ENCODE assay signal across 13 mouse cellular contexts in genomic region chr1:106627241-106627640, GRCm38 (mm10).
DNase-seq lines count a peak whose midpoint lies in the region; ATAC-seq and TF ChIP-seq lines count a peak whose summit lies in the region.
"Had no signal": no experiment of that assay in that cellular context is flagged by ENCODE, and none has a peak within 500 bp of the region (broad histone marks: within the 10 kb centered on the region; RNA-seq: fewer than 3 reads in every experiment).

No protein-coding gene starts in this region.

- no peak overlapping the region for H3K4me3 ChIP-seq in liver, embryonic 12.5 days
- no peak overlapping the region for H3K4me3 ChIP-seq in liver, embryonic 15.5 days (replicated peaks)
- no peak overlapping the region for H3K4me3 ChIP-seq in myocyte
- H3K4me3 ChIP-seq: forebrain, embryonic 12.5 days had no signal

- no peaks in the 10 kb centered on the region for H3K36me3 ChIP-seq in liver, embryonic 12.5 days
- H3K36me3 ChIP-seq in liver, embryonic 15.5 days (replicated peaks): no peaks in the 10 kb centered on the region
- no peaks in the 10 kb centered on the region for H3K36me3 ChIP-seq in myocyte (ENCODE audit: control insufficient read depth, insufficient read depth)
- H3K36me3 ChIP-seq: forebrain, embryonic 12.5 days had no signal

- DNase-seq in liver: peak; percentile 7
- peak; percentile 26 for DNase-seq in Muller cell, postnatal 12 days (ENCODE audit: inconsistent ontology term)
- no peak for DNase-seq in kidney, postnatal 10 days
- no peak for DNase-seq in layer of hippocampus, postnatal 36 days
- no peak for DNase-seq in ovary, postnatal 14 days (ENCODE audit: low spot score)
- DNase-seq: cerebellum, adult 11-12 months; kidney, postnatal 14 days; right cerebral cortex, postnatal 14 days had no signal

- H3K27me3 ChIP-seq in liver, embryonic 12.5 days (replicated peaks): no peaks in the 10 kb centered on the region
- no peaks in the 10 kb centered on the region for H3K27me3 ChIP-seq in liver, embryonic 15.5 days
- H3K27me3 ChIP-seq in myocyte (ENCODE audit: control insufficient read depth, insufficient read depth, insufficient read length): no peaks in the 10 kb centered on the region
- H3K27me3 ChIP-seq: forebrain, embryonic 12.5 days had no signal

- WGBS in liver, embryonic 12.5 days (ENCODE audit: insufficient replicate concordance): 18% methylated on average over 5 of the region's 5 CpGs
- 21% methylated on average over 5 of the region's 5 CpGs for WGBS in liver, embryonic 15.5 days (ENCODE audit: insufficient replicate concordance)

- no peak overlapping the region for H3K27ac ChIP-seq in liver, embryonic 12.5 days
- H3K27ac ChIP-seq in liver, embryonic 15.5 days (replicated peaks): no peak overlapping the region
- H3K27ac ChIP-seq: forebrain, embryonic 12.5 days had no signal

- H3K79me2 ChIP-seq in myocyte (ENCODE audit: control insufficient read depth, insufficient read depth): no peaks in the 10 kb centered on the region

- H3K4me1 ChIP-seq in liver, embryonic 12.5 days: peaks cover 16% of the 10 kb centered on the region
- H3K4me1 ChIP-seq in liver, embryonic 15.5 days (replicated peaks): 0 out of 2 replicates have a peak, but pooled peaks cover 4% of the 10 kb centered on the region

- no peak overlapping the region for H3ac ChIP-seq in myocyte (ENCODE audit: control insufficient read depth, insufficient read length)

- TF ChIP-seq POLR2A in myocyte (IDR thresholded peaks at IDR 0.05; ENCODE audit: insufficient read length, low read depth): no peak

- no peak for ATAC-seq in liver, embryonic 12.5 days
- 0 out of 2 replicates have a peak, but pooled peaks have one; percentile 12 for ATAC-seq in liver, embryonic 15.5 days (ENCODE audit: insufficient read depth)
- ATAC-seq: hindbrain, embryonic 16.5 days had no signal

- no peak overlapping the region for H3K4me2 ChIP-seq in liver, embryonic 12.5 days
- no peak overlapping the region for H3K4me2 ChIP-seq in liver, embryonic 15.5 days
- H3K4me2 ChIP-seq in myocyte (ENCODE audit: low read depth): peak overlapping the region; percentile 60
- H3K4me2 ChIP-seq: forebrain, embryonic 12.5 days had no signal

- H3K9ac ChIP-seq in liver, embryonic 12.5 days: no peak overlapping the region
- H3K9ac ChIP-seq in liver, embryonic 15.5 days: no peak overlapping the region
- H3K9ac ChIP-seq: forebrain, embryonic 12.5 days had no signal

- no peaks in the 10 kb centered on the region for H3K9me3 ChIP-seq in liver, embryonic 12.5 days (replicated peaks)
- H3K9me3 ChIP-seq in liver, embryonic 15.5 days (replicated peaks): no peaks in the 10 kb centered on the region
- H3K9me3 ChIP-seq: forebrain, embryonic 12.5 days had no signal

TF ChIP-seq in myocyte, 11 proteins besides CTCF, POLR2A, EP300 and RAD21:
- TF ChIP-seq E2F4 (IDR thresholded peaks at IDR 0.05; ENCODE audit: insufficient read depth): no peak
- TF ChIP-seq TCF12 (IDR thresholded peaks at IDR 0.05; ENCODE audit: insufficient read depth, poor library complexity, severe bottlenecking): peak; percentile 53
- TF ChIP-seq REST (IDR thresholded peaks at IDR 0.05; ENCODE audit: insufficient read depth, insufficient read length): no peak
- peak in 1 of 3 experiments; percentile 37 for TF ChIP-seq MYOG (IDR thresholded peaks at IDR 0.05; ENCODE audit: control insufficient read depth in 1 of 3, insufficient read depth in 1 of 3, insufficient read length in 2 of 3, low read depth in 2 of 3)
- no peak for TF ChIP-seq POLR2AphosphoS2 (IDR thresholded peaks at IDR 0.05; ENCODE audit: insufficient read length, low read depth)
- peak; percentile 12 for TF ChIP-seq USF1 (IDR thresholded peaks at IDR 0.05; ENCODE audit: low read depth)
- 0 out of 2 replicates have a peak, but pooled peaks have one; percentile 21 for TF ChIP-seq CEBPB (IDR thresholded peaks at IDR 0.05; ENCODE audit: insufficient read depth, poor library complexity, severe bottlenecking)
- no peak for TF ChIP-seq TCF3 (IDR thresholded peaks at IDR 0.05; ENCODE audit: insufficient read length, low read depth)
- peak; percentile 87 to 95 (median 92) for TF ChIP-seq MYOD1 (IDR thresholded peaks at IDR 0.05; ENCODE audit: control insufficient read depth in 1 of 3, insufficient read length in 2 of 3, low read depth in 2 of 3)
- TF ChIP-seq MAX (IDR thresholded peaks at IDR 0.05; ENCODE audit: low read depth): no peak
- peak; percentile 23 for TF ChIP-seq SRF (IDR thresholded peaks at IDR 0.05; ENCODE audit: control insufficient read depth, insufficient read length, low read depth)
TF ChIP-seq in myocyte: peak in this region for 6.

Comparison
In these comparisons a context has a peak if more than half of its experiments do, and no peak if none do; other contexts are left out.
1. DNase-seq: peak in liver (single experiment) and Muller cell, postnatal 12 days (single experiment); none in kidney, postnatal 10 days (single experiment), layer of hippocampus, postnatal 36 days (0 of 2) and ovary, postnatal 14 days (single experiment).